Mouse (Mus musculus): ENCODE measurements at regions not wholly inside any gene's neighbourhood (a gene's known extent, or its start where the extent isn't known, plus 50 kb on each side); places are given as distances from the start of the nearest gene placed in this dataset.
"Not testable (repeated sequence)": the region's sequence is repeated elsewhere in the genome, so short reads cannot be mapped to it uniquely, and the experiment has no call there.

GRCm38 (mm10) chr8:78063529-78063928, 149.6 kb upstream of the Ttc29 start:
- Histone ChIP-seq H3K36me3 (ENCODE audit: control insufficient read depth, insufficient read depth, low read length) (no peaks in the 10 kb centered on the region), H3K9me3 (ENCODE audit: control insufficient read depth, low read length) (no peaks in the 10 kb centered on the region), H3K27me3 (ENCODE audit: control insufficient read depth, insufficient read depth, low read length) (no peaks in the 10 kb centered on the region; the same call in 1 of the 2 replicates), H3K9ac (ENCODE audit: low read depth, low read length) (no peak overlapping the region; the same call in 1 of the 2 replicates), H3K4me1 (replicated peaks; ENCODE audit: control insufficient read depth, insufficient read depth, low read length) (no peaks in the 10 kb centered on the region), H3K27ac (ENCODE audit: low read depth, low read length) (no peak overlapping the region), H3K4me3 (ENCODE audit: low read depth, low read length) (peak overlapping the region; percentile 17; the same call in 1 of the 2 replicates), H3K4me2 (replicated peaks; ENCODE audit: low read depth, low read length) (peak overlapping the region; percentile 28)
- peak; percentile 73 for DNase-seq (ENCODE audit: low spot score)
- WGBS = 3% methylated on average over 13 of the region's 13 CpGs
- ATAC-seq (ENCODE audit: low FRiP score) = peak; percentile 79; the same call in 1 of the 2 replicates

GRCm38 (mm10) chr8:78064161-78064560, 148.9 kb upstream of the Ttc29 start:
- Histone ChIP-seq H3K27me3 (ENCODE audit: control insufficient read depth, insufficient read depth, low read length) (no peaks in the 10 kb centered on the region; the same call in 1 of the 2 replicates), H3K36me3 (ENCODE audit: control insufficient read depth, insufficient read depth, low read length) (no peaks in the 10 kb centered on the region), H3K4me2 (replicated peaks; ENCODE audit: low read depth, low read length) (peak overlapping the region; percentile 28), H3K27ac (ENCODE audit: low read depth, low read length) (no peak overlapping the region), H3K4me3 (ENCODE audit: low read depth, low read length) (no peak overlapping the region), H3K9me3 (ENCODE audit: control insufficient read depth, low read length) (no peaks in the 10 kb centered on the region), H3K9ac (ENCODE audit: low read depth, low read length) (no peak overlapping the region), H3K4me1 (replicated peaks; ENCODE audit: control insufficient read depth, insufficient read depth, low read length) (no peaks in the 10 kb centered on the region)
- ATAC-seq (ENCODE audit: low FRiP score) (no peak), DNase-seq (ENCODE audit: low spot score) (peak; percentile 18)
- 44% methylated on average over 13 of the region's 13 CpGs for WGBS

GRCm38 (mm10) chr8:78065890-78066493, 147.1 kb upstream of the Ttc29 start:
- ATAC-seq (ENCODE audit: low FRiP score) (no peak), DNase-seq (ENCODE audit: low spot score) (no peak)
- H3K9me3 ChIP-seq (ENCODE audit: control insufficient read depth, low read length) = no peaks in the 10 kb centered on the region
- no peak overlapping the region for H3K9ac ChIP-seq (ENCODE audit: low read depth, low read length)
- H3K4me2 ChIP-seq (replicated peaks; ENCODE audit: low read depth, low read length) = no peak overlapping the region
- 33% methylated on average over 10 of the region's 10 CpGs for WGBS
- H3K4me1 ChIP-seq (replicated peaks; ENCODE audit: control insufficient read depth, insufficient read depth, low read length) = no peaks in the 10 kb centered on the region
- H3K27ac ChIP-seq (ENCODE audit: low read depth, low read length) = no peak overlapping the region
- H3K4me3 ChIP-seq (ENCODE audit: low read depth, low read length) = no peak overlapping the region
- no peaks in the 10 kb centered on the region; the same call in 1 of the 2 replicates for H3K27me3 ChIP-seq (ENCODE audit: control insufficient read depth, insufficient read depth, low read length)
- no peaks in the 10 kb centered on the region for H3K36me3 ChIP-seq (ENCODE audit: control insufficient read depth, insufficient read depth, low read length)

DNA sequence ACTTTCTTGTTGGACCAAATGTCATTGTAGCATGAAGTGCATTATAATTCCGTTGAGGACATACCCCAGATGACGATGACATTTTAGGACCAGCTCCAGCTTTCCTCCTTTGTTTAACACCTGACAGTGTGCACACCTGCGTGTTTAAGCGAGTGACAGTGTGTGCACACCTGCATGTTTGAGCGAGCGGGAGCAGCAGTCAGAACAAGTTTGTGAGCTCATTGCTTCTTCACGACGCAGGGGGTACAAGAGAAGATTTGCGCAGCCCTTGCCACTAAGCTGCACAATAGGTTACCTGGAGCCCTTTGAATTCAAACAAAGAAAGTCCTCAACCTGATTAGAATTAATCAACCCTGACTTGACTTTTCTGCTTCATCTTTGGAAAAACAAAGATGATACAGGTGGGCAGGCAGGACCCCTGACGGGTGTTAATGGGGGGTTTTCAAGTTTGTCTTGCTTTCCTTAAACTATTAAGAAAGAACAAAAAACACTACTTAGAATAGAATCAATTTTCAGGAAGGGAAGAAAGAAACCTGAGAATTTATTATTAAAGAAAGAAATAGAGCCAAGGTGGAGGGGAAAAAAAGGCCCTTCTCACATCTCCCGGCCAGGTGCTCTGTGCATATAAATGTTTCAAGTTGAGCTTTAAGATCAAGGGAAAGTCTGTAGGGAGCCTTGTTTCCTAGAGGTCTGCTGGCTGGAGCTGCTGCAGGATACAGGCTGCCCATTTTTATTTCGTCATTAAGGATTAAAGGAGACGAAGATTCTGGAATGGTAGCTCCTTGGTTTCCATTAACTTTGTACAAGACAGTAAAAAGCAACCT, 144.8 kb upstream of the Ttc29 start:
- Histone ChIP-seq H3K36me3 (ENCODE audit: control insufficient read depth, insufficient read depth, low read length) (no peaks in the 10 kb centered on the region), H3K27me3 (ENCODE audit: control insufficient read depth, insufficient read depth, low read length) (no peaks in the 10 kb centered on the region; the same call in 1 of the 2 replicates), H3K9ac (ENCODE audit: low read depth, low read length) (no peak overlapping the region), H3K4me1 (replicated peaks; ENCODE audit: control insufficient read depth, insufficient read depth, low read length) (no peaks in the 10 kb centered on the region), H3K27ac (ENCODE audit: low read depth, low read length) (no peak overlapping the region), H3K9me3 (ENCODE audit: control insufficient read depth, low read length) (no peaks in the 10 kb centered on the region), H3K4me3 (ENCODE audit: low read depth, low read length) (no peak overlapping the region), H3K4me2 (replicated peaks; ENCODE audit: low read depth, low read length) (no peak overlapping the region)
- ATAC-seq (ENCODE audit: low FRiP score) (no peak), DNase-seq (ENCODE audit: low spot score) (no peak)
- WGBS = 23% methylated on average over 13 of the region's 13 CpGs

GRCm38 (mm10) chr8:78073821-78074220, 139.3 kb upstream of the Ttc29 start:
- Histone ChIP-seq H3K4me2 (replicated peaks; ENCODE audit: low read depth, low read length) (no peak overlapping the region), H3K4me3 (ENCODE audit: low read depth, low read length) (no peak overlapping the region), H3K4me1 (replicated peaks; ENCODE audit: control insufficient read depth, insufficient read depth, low read length) (no peaks in the 10 kb centered on the region), H3K27ac (ENCODE audit: low read depth, low read length) (no peak overlapping the region), H3K36me3 (ENCODE audit: control insufficient read depth, insufficient read depth, low read length) (no peaks in the 10 kb centered on the region), H3K9me3 (ENCODE audit: control insufficient read depth, low read length) (no peaks in the 10 kb centered on the region), H3K27me3 (ENCODE audit: control insufficient read depth, insufficient read depth, low read length) (no peaks in the 10 kb centered on the region), H3K9ac (ENCODE audit: low read depth, low read length) (no peak overlapping the region)
- WGBS = 89% methylated on average over 7 of the region's 7 CpGs
- no peak for ATAC-seq (ENCODE audit: low FRiP score)
- no peak for DNase-seq (ENCODE audit: low spot score)

DNA sequence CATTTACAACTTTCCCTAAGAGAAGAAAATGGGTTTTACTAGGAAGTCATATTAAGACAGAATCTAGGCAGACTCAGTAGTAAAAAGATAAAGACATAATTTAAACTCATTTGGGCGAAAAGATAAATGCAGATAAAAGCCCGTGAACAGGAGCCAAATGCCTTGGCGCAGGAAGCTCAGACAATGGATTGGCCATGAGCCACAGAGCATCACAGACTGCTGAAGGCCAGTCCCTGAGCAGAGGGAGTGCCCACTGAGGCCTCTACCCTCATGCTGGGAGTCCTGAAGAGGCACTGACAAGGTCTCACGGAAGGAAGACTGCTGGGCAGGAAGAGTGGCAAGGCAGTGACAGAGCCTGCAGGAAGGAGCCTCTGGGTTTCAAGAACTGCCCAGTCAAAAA, 136.0 kb upstream of the Ttc29 start:
- DNase-seq (ENCODE audit: low spot score) = no peak
- 58% methylated on average over 4 of the region's 4 CpGs for WGBS

DNA sequence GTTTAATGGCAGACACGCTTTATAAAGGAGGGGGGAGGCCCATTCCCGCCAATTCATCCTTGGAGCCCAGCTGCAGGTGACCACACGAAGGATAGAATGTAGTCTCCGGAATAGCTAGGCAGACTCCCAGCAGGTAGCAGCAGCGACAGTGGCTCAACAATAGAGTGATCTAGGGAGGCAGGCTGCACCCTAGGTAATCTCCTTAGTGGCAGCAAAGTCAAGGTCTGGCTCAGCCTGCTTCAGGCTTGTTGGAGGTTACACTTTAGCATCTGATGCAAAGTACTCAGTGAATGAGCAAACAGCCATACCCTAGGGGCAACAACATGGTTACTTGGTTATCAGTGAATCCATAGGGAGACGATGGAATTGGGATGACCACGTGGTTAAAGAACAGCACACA, 131.7 kb upstream of the Ttc29 start:
- not testable (repeated sequence) for H3K36me3 ChIP-seq (ENCODE audit: control insufficient read depth, insufficient read depth, low read length); H3K9me3 ChIP-seq (ENCODE audit: control insufficient read depth, low read length); H3K4me2 ChIP-seq (replicated peaks; ENCODE audit: low read depth, low read length); H3K4me3 ChIP-seq (ENCODE audit: low read depth, low read length); H3K4me1 ChIP-seq (replicated peaks; ENCODE audit: control insufficient read depth, insufficient read depth, low read length); ATAC-seq (ENCODE audit: low FRiP score); H3K27me3 ChIP-seq (ENCODE audit: control insufficient read depth, insufficient read depth, low read length); H3K27ac ChIP-seq (ENCODE audit: low read depth, low read length); DNase-seq (ENCODE audit: low spot score); H3K9ac ChIP-seq (ENCODE audit: low read depth, low read length)
- whole genome bisulfite sequencing = 60% methylated on average over 7 of the region's 7 CpGs

More for the DNA sequence above, 136.0 kb upstream of the Ttc29 start:
- no peak for ATAC-seq (ENCODE audit: low FRiP score)
- Histone ChIP-seq H3K27me3 (ENCODE audit: control insufficient read depth, insufficient read depth, low read length) (no peaks in the 10 kb centered on the region), H3K36me3 (ENCODE audit: control insufficient read depth, insufficient read depth, low read length) (no peaks in the 10 kb centered on the region), H3K4me3 (ENCODE audit: low read depth, low read length) (no peak overlapping the region), H3K27ac (ENCODE audit: low read depth, low read length) (no peak overlapping the region), H3K9me3 (ENCODE audit: control insufficient read depth, low read length) (no peaks in the 10 kb centered on the region), H3K4me2 (replicated peaks; ENCODE audit: low read depth, low read length) (no peak overlapping the region), H3K4me1 (replicated peaks; ENCODE audit: control insufficient read depth, insufficient read depth, low read length) (no peaks in the 10 kb centered on the region), H3K9ac (ENCODE audit: low read depth, low read length) (no peak overlapping the region)

GRCm38 (mm10) chr8:78083012-78083411, 130.1 kb upstream of the Ttc29 start:
- Histone ChIP-seq H3K4me2 (replicated peaks; ENCODE audit: low read depth, low read length) (no peak overlapping the region), H3K9ac (ENCODE audit: low read depth, low read length) (no peak overlapping the region), H3K4me1 (replicated peaks; ENCODE audit: control insufficient read depth, insufficient read depth, low read length) (no peaks in the 10 kb centered on the region), H3K27me3 (ENCODE audit: control insufficient read depth, insufficient read depth, low read length) (no peaks in the 10 kb centered on the region), H3K4me3 (ENCODE audit: low read depth, low read length) (no peak overlapping the region), H3K36me3 (ENCODE audit: control insufficient read depth, insufficient read depth, low read length) (no peaks in the 10 kb centered on the region), H3K9me3 (ENCODE audit: control insufficient read depth, low read length) (no peaks in the 10 kb centered on the region), H3K27ac (ENCODE audit: low read depth, low read length) (no peak overlapping the region)
- ATAC-seq (ENCODE audit: low FRiP score) = no peak
- 91% methylated on average over 2 of the region's 2 CpGs for WGBS
- no peak for DNase-seq (ENCODE audit: low spot score)

DNA sequence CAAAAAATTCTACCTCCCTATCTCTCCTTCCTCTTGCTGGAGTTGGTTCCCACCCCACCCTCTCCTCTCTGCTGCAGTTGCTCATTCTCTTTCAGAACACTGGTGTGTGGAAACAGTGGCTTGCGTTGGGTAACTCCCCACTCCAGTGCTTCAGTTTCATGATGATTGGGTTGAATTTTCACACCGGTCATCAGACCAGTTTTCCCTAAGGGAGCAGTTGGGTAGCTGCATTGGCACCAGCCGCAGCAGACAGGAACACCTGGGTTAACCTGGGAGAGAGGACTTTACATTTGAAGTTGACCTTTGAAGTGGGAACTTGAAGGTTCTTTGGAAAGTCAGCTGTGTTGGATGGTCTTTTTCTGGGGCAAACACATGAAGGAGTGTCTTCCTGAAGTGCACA, 126.7 kb upstream of the Ttc29 start:
- DNase-seq (ENCODE audit: low spot score) = no peak

More for the DNA sequence above, 126.7 kb upstream of the Ttc29 start:
- Histone ChIP-seq H3K36me3 (ENCODE audit: control insufficient read depth, insufficient read depth, low read length) (no peaks in the 10 kb centered on the region), H3K4me1 (replicated peaks; ENCODE audit: control insufficient read depth, insufficient read depth, low read length) (no peaks in the 10 kb centered on the region), H3K9me3 (ENCODE audit: control insufficient read depth, low read length) (no peaks in the 10 kb centered on the region), H3K4me3 (ENCODE audit: low read depth, low read length) (no peak overlapping the region), H3K4me2 (replicated peaks; ENCODE audit: low read depth, low read length) (no peak overlapping the region), H3K9ac (ENCODE audit: low read depth, low read length) (no peak overlapping the region), H3K27ac (ENCODE audit: low read depth, low read length) (no peak overlapping the region), H3K27me3 (ENCODE audit: control insufficient read depth, insufficient read depth, low read length) (no peaks in the 10 kb centered on the region)
- ATAC-seq (ENCODE audit: low FRiP score) = no peak
- whole genome bisulfite sequencing = 95% methylated on average over 3 of the region's 3 CpGs

Measured in hindbrain, embryonic 11.5 days (tissue).